Mouse (Mus musculus) MEL (cell line): Measurements from ENCODE around the gene Slc4a4. TPM values are rescaled to one million over a fixed set of nuclear protein-coding genes. Genes with fewer than 3 reads are reported as not detected.

Experiments used
- DNase-seq: peaks from one replicate; pipeline ENCODE4 v3.0.0; 2011; ENCODE audit warnings: low read depth, low spot score
- H3K27ac ChIP-seq: 2 replicates; pipeline ENCODE4 v1.5.1; 2012; ENCODE audit warnings: low read depth, mild to moderate bottlenecking, control low read depth, low read length, moderate library complexity; ENCODE audit not compliant: control insufficient read depth
- H3K27me3 ChIP-seq, 2 experiments: fragments of 150-350 bp in 1 of 2; sonication (generic) in 1 of 2; 2 replicates each; pipeline ENCODE4 v1.6.1; 2012; ENCODE audit warnings: low read length in 2 of 2, mild to moderate bottlenecking in 2 of 2, improper control_type of control experiment in 1 of 2, moderate library complexity in 1 of 2; ENCODE audit not compliant: insufficient read depth in 2 of 2, control insufficient read depth in 1 of 2
- H3K36me3 ChIP-seq, 2 experiments: 2 replicates each; pipeline ENCODE4 v1.6.1; 2012 to 2014; ENCODE audit warnings: low read length in 2 of 2, improper control_type of control experiment in 1 of 2, inconsistent platforms in 1 of 2, mild to moderate bottlenecking in 1 of 2; ENCODE audit not compliant: insufficient read depth in 2 of 2, control insufficient read depth in 1 of 2
- H3K4me1 ChIP-seq, 2 experiments: fragments of 150-350 bp in 1 of 2; sonication (generic) in 1 of 2; 2 replicates each; pipeline ENCODE4 v1.6.1; 2012; ENCODE audit warnings: low read length in 2 of 2, improper control_type of control experiment in 1 of 2, mild to moderate bottlenecking in 1 of 2; ENCODE audit not compliant: insufficient read depth in 2 of 2, control insufficient read depth in 1 of 2
- H3K4me3 ChIP-seq, 2 experiments: fragments of 150-350 bp in 1 of 2; sonication (generic) in 1 of 2; 2 replicates each; pipeline ENCODE4 v1.5.1; 2012; ENCODE audit warnings: low read depth in 2 of 2, low read length in 2 of 2, mild to moderate bottlenecking in 2 of 2, moderate library complexity in 2 of 2, control low read depth in 1 of 2, improper control_type of control experiment in 1 of 2; ENCODE audit not compliant: control insufficient read depth in 1 of 2, insufficient read depth in 1 of 2
- H3K79me2 ChIP-seq: 2 replicates; pipeline ENCODE4 v1.6.1; 2012; ENCODE audit warnings: mild to moderate bottlenecking, low read length, moderate library complexity; ENCODE audit not compliant: control insufficient read depth, poor library complexity, insufficient read depth
- H3K9ac ChIP-seq: 2 replicates; pipeline ENCODE4 v1.6.1; 2012; ENCODE audit warnings: low read depth, mild to moderate bottlenecking, control low read depth, low read length, moderate library complexity; ENCODE audit not compliant: control insufficient read depth, poor library complexity, severe bottlenecking
- H3K9me3 ChIP-seq: fragments of 150-350 bp; sonication (generic); replicated peaks from 2 replicates; pipeline ENCODE4 v1.6.1; 2012; ENCODE audit warnings: mild to moderate bottlenecking, low read length, improper control_type of control experiment, moderate library complexity; ENCODE audit not compliant: insufficient read depth
- CHD1 ChIP-seq: IDR thresholded peaks from 2 replicates; pipeline ENCODE4 v1.6.1; 2012; ENCODE audit warnings: low read depth, mild to moderate bottlenecking, inconsistent platforms, low read length, improper control_type of control experiment
- CHD2 ChIP-seq: IDR thresholded peaks from 2 replicates; pipeline ENCODE4 v1.6.1; 2011; ENCODE audit warnings: low read length, improper control_type of control experiment
- CTCF ChIP-seq, 3 experiments: IDR thresholded peaks in 2 of 3; conservative IDR thresholded peaks in 1 of 3; 2 replicates each; pipeline ENCODE4 v1.5.1; 2011 to 2012; ENCODE audit warnings: low read length in 3 of 3, low read depth in 2 of 3, mild to moderate bottlenecking in 2 of 3, improper control_type of control experiment in 1 of 3, inconsistent platforms in 1 of 3, mixed read lengths in 1 of 3, moderate library complexity in 1 of 3; ENCODE audit not compliant: control insufficient read depth in 1 of 3, insufficient read depth in 1 of 3, poor library complexity in 1 of 3, severe bottlenecking in 1 of 3
- E2F4 ChIP-seq: IDR thresholded peaks from 2 replicates; pipeline ENCODE4 v1.6.1; 2011; ENCODE audit warnings: low read depth, low read length, improper control_type of control experiment, borderline replicate concordance
- ETS1 ChIP-seq: IDR thresholded peaks from 2 replicates; pipeline ENCODE4 v1.6.1; 2012; ENCODE audit warnings: low read depth, mild to moderate bottlenecking, inconsistent platforms, low read length, improper control_type of control experiment, moderate library complexity
- GATA1 ChIP-seq: IDR thresholded peaks from 2 replicates; pipeline ENCODE4 v1.6.1; 2011; ENCODE audit warnings: low read depth, low read length, improper control_type of control experiment
- JUND ChIP-seq: IDR thresholded peaks from 2 replicates; pipeline ENCODE4 v1.6.1; 2011; ENCODE audit warnings: low read depth, mild to moderate bottlenecking, improper control_type of control experiment, low read length
- MAFK ChIP-seq: IDR thresholded peaks from 2 replicates; pipeline ENCODE4 v1.6.1; 2011; ENCODE audit warnings: low read depth, mild to moderate bottlenecking, low read length, improper control_type of control experiment, borderline replicate concordance
- MAX ChIP-seq: IDR thresholded peaks from 2 replicates; pipeline ENCODE4 v1.6.1; 2011; ENCODE audit warnings: low read length, improper control_type of control experiment
- MXI1 ChIP-seq: IDR thresholded peaks from 2 replicates; pipeline ENCODE4 v1.6.1; 2011; ENCODE audit warnings: mild to moderate bottlenecking, low read depth, low read length, improper control_type of control experiment
- MYB ChIP-seq: IDR thresholded peaks from 2 replicates; pipeline ENCODE4 v1.6.1; 2011; ENCODE audit warnings: mild to moderate bottlenecking, low read depth, low read length, improper control_type of control experiment
- POLR2AphosphoS2 ChIP-seq: IDR thresholded peaks from 2 replicates; pipeline ENCODE4 v1.6.1; 2011; ENCODE audit warnings: low read length, improper control_type of control experiment
- RAD21 ChIP-seq: IDR thresholded peaks from 2 replicates; pipeline ENCODE4 v1.6.1; 2011; ENCODE audit warnings: mild to moderate bottlenecking, low read depth, low read length, improper control_type of control experiment
- RCOR1 ChIP-seq: IDR thresholded peaks from 2 replicates; pipeline ENCODE4 v1.6.1; 2012; ENCODE audit warnings: low read depth, mild to moderate bottlenecking, inconsistent platforms, low read length, improper control_type of control experiment
- SIN3A ChIP-seq: IDR thresholded peaks from 2 replicates; pipeline ENCODE4 v1.6.1; 2012; ENCODE audit warnings: low read length, improper control_type of control experiment, inconsistent platforms
- TAL1 ChIP-seq: IDR thresholded peaks from 2 replicates; pipeline ENCODE4 v1.6.1; 2012; ENCODE audit warnings: mild to moderate bottlenecking, inconsistent platforms, low read length, moderate library complexity, mixed read lengths
- TBP ChIP-seq: IDR thresholded peaks from 2 replicates; pipeline ENCODE4 v1.8.0; 2011; ENCODE audit warnings: low read depth, low read length, improper control_type of control experiment
- TCF12 ChIP-seq: IDR thresholded peaks from 2 replicates; pipeline ENCODE4 v1.6.1; 2014; ENCODE audit warnings: low read depth, mild to moderate bottlenecking, inconsistent platforms, low read length, improper control_type of control experiment, moderate library complexity
- UBTF ChIP-seq: IDR thresholded peaks from 2 replicates; pipeline ENCODE4 v1.6.1; 2012; ENCODE audit warnings: low read depth, mild to moderate bottlenecking, inconsistent platforms, low read length, improper control_type of control experiment, moderate library complexity, borderline replicate concordance; ENCODE audit not compliant: insufficient read depth
- USF1 ChIP-seq: IDR thresholded peaks from 2 replicates; pipeline ENCODE4 v1.6.1; 2014; ENCODE audit warnings: low read depth, mild to moderate bottlenecking, inconsistent platforms, low read length, improper control_type of control experiment, moderate library complexity
- USF2 ChIP-seq, 2 experiments: IDR thresholded peaks; 2 replicates each; pipeline ENCODE4 v1.6.1; 2011 to 2012; ENCODE audit warnings: improper control_type of control experiment in 2 of 2, low read length in 2 of 2, borderline replicate concordance in 1 of 2, inconsistent platforms in 1 of 2, low read depth in 1 of 2, mild to moderate bottlenecking in 1 of 2; ENCODE audit not compliant: insufficient read depth in 1 of 2
- ZKSCAN1 ChIP-seq: IDR thresholded peaks from 2 replicates; pipeline ENCODE4 v1.6.1; 2012; ENCODE audit warnings: low read depth, mild to moderate bottlenecking, inconsistent platforms, low read length, improper control_type of control experiment, moderate library complexity
- ZMIZ1 ChIP-seq: IDR thresholded peaks from 2 replicates; pipeline ENCODE4 v1.6.1; 2012; ENCODE audit warnings: low read depth, mild to moderate bottlenecking, inconsistent platforms, low read length, improper control_type of control experiment, moderate library complexity
- ZNF384 ChIP-seq: IDR thresholded peaks from 2 replicates; pipeline ENCODE4 v1.6.1; 2012; ENCODE audit warnings: low read depth, mild to moderate bottlenecking, inconsistent platforms, low read length, improper control_type of control experiment
- polyA plus RNA-seq, 2 experiments: library from polyadenylated mRNA; stranded (reverse) in 1 of 2; unstranded in 1 of 2; fragments of >175 nt in 1 of 2; fragments of >200 nt in 1 of 2; gene quantifications; 2 replicates each; pipeline versions ENCODE4 v1.2.1 to v1.2.4; 2012; ENCODE audit warnings: low replicate concordance in 2 of 2, low read depth in 1 of 2; ENCODE audit not compliant: insufficient read length in 2 of 2, insufficient read depth in 1 of 2, missing spikeins in 1 of 2
- total RNA-seq: library from RNA; depleted of rRNA; stranded (reverse); fragments of 300-350 nt; gene quantifications from 2 replicates; pipeline ENCODE4 v1.2.3, GENCODE M21; 2012

Slc4a4 gene
- total and polyA plus RNA-seq, 3 experiments, result not detected

GRCm38 (mm10) chr5:88933454-88933853, 46.8 kb downstream of the Slc4a4 start:
- no peaks in the 10 kb centered on the region for H3K9me3 ChIP-seq
- TF ChIP-seq TAL1 (no peak), MXI1 (no peak), RCOR1 (no peak), CHD2 (no peak), ZNF384 (no peak), MAX (no peak), ZMIZ1 (no peak), USF2 (IDR thresholded peaks at IDR 0.05; ENCODE audit: borderline replicate concordance in 1 of 2, insufficient read depth in 1 of 2, low read depth in 1 of 2, low read length in 2 of 2) (no peak), CHD1 (no peak), CTCF (IDR thresholded peaks at IDR 0.05 in 2 of 3, conservative IDR thresholded peaks at IDR 0.05 in 1 of 3; ENCODE audit: control insufficient read depth in 1 of 3, insufficient read depth in 1 of 3, low read depth in 2 of 3, low read length in 3 of 3, poor library complexity in 1 of 3, severe bottlenecking in 1 of 3) (no peak), MYB (no peak), ZKSCAN1 (no peak), TCF12 (no peak)
- TF ChIP-seq, all 39 proteins: peak for 0
- DNase-seq, result no peak
- H3K9ac ChIP-seq, result no peak overlapping the region
- H3K27ac ChIP-seq, result no peak overlapping the region
- H3K79me2 ChIP-seq, result no peaks in the 10 kb centered on the region
- H3K27me3 ChIP-seq, result no peaks in the 10 kb centered on the region
- H3K4me3 ChIP-seq, result no peak overlapping the region
- no peaks in the 10 kb centered on the region for H3K36me3 ChIP-seq
- no peaks in the 10 kb centered on the region for H3K4me1 ChIP-seq

DNA sequence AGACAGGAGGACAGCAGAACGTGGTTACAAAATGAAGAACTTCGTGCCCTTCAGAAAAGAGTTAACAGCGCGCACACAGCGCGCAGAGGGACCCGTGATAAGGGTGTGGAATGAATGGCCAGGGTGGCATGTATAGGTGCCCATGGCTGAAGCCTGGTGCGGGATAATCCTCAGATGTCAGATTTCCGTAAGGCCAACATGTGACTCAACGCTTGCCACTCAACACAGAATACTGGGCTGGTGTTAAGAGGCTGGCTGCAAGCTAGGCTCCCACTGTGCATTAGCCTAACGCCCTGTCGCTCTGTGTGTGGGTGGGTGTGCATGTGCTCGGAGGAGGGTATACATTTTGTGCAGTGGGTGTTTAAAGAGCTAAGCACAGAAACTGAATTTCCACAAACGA, 47.3 kb downstream of the Slc4a4 start:
- TF ChIP-seq TAL1 (no peak), E2F4 (no peak), ETS1 (no peak), POLR2AphosphoS2 (no peak), UBTF (no peak), ZNF384 (no peak), USF1 (no peak), RAD21 (no peak), MAX (no peak), SIN3A (no peak), MAFK (no peak), ZKSCAN1 (no peak), TBP (no peak), JUND (no peak), RCOR1 (no peak), GATA1 (no peak)
- no peaks in the 10 kb centered on the region for H3K9me3 ChIP-seq
- no peaks in the 10 kb centered on the region for H3K27me3 ChIP-seq
- H3K27ac ChIP-seq, result no peak overlapping the region
- H3K79me2 ChIP-seq, result no peaks in the 10 kb centered on the region
- DNase-seq, result no peak
- H3K36me3 ChIP-seq, result no peaks in the 10 kb centered on the region
- H3K9ac ChIP-seq, result no peak overlapping the region
- H3K4me1 ChIP-seq, result no peaks in the 10 kb centered on the region
- no peak overlapping the region for H3K4me3 ChIP-seq
